Mouse (Mus musculus) induced T-regulatory cell, adult 2 months (primary cell): Measurements from ENCODE around the gene Cdc42.

Experiments
- DNase-seq: peaks from one replicate; pipeline ENCODE4 v3.0.0-alpha.2; 2012; ENCODE audit warnings: low read depth

Cdc42 gene

GRCm38 (mm10) chr4:137316027-137316770, 41.3 kb downstream of the Cdc42 start:
- no peak for DNase-seq

GRCm38 (mm10) chr4:137315061-137315460, 42.5 kb downstream of the Cdc42 start:
- no peak for DNase-seq

- no peak for DNase-seq
Observed at GRCm38 (mm10) chr4:137314561-137314960, 43.0 kb downstream of the Cdc42 start.

GRCm38 (mm10) chr4:137313511-137313910, 44.0 kb downstream of the Cdc42 start:
- peak; percentile 72 for DNase-seq

- peak; percentile 69 for DNase-seq
Observed at GRCm38 (mm10) chr4:137308377-137308776, 49.1 kb downstream of the Cdc42 start.

- no peak for DNase-seq
Observed at GRCm38 (mm10) chr4:137306991-137307706, 50.4 kb downstream of the Cdc42 start.

- no peak for DNase-seq
Observed at GRCm38 (mm10) chr4:137306577-137306888, 51.0 kb downstream of the Cdc42 start.

GRCm38 (mm10) chr4:137305831-137306576, 51.5 kb downstream of the Cdc42 start:
- no peak for DNase-seq

- DNase-seq: no peak
Observed at GRCm38 (mm10) chr4:137305066-137305465, 52.5 kb downstream of the Cdc42 start.

- DNase-seq: no peak
Observed at GRCm38 (mm10) chr4:137304106-137304505, 53.4 kb downstream of the Cdc42 start.

- no peak for DNase-seq
Observed at GRCm38 (mm10) chr4:137301635-137302034, 55.9 kb downstream of the Cdc42 start.

- no peak for DNase-seq
Observed at GRCm38 (mm10) chr4:137300227-137300626, 57.3 kb downstream of the Cdc42 start.

- no peak for DNase-seq
Observed at GRCm38 (mm10) chr4:137298406-137298805, 59.1 kb downstream of the Cdc42 start.

GRCm38 (mm10) chr4:137297611-137298010, 59.9 kb downstream of the Cdc42 start:
- DNase-seq: no peak

GRCm38 (mm10) chr4:137294951-137295350, 62.6 kb downstream of the Cdc42 start:
- no peak for DNase-seq

GRCm38 (mm10) chr4:137294474-137294873, 63.0 kb downstream of the Cdc42 start:
- DNase-seq: no peak

- DNase-seq: no peak
Observed at GRCm38 (mm10) chr4:137294032-137294431, 63.5 kb downstream of the Cdc42 start.

GRCm38 (mm10) chr4:137292625-137293024, 64.9 kb downstream of the Cdc42 start:
- DNase-seq: no peak

GRCm38 (mm10) chr4:137290250-137290649, 67.3 kb downstream of the Cdc42 start:
- DNase-seq: no peak

GRCm38 (mm10) chr4:137289701-137290100, 67.8 kb downstream of the Cdc42 start:
- DNase-seq: no peak

GRCm38 (mm10) chr4:137287818-137288217, 69.7 kb downstream of the Cdc42 start:
- DNase-seq: peak; percentile 47

- no peak for DNase-seq
Observed at GRCm38 (mm10) chr4:137287206-137287605, 70.3 kb downstream of the Cdc42 start.

- no peak for DNase-seq
Observed at GRCm38 (mm10) chr4:137286662-137286953, 70.9 kb downstream of the Cdc42 start.
